16 mouse cellular contexts compared by ENCODE assay signal in the genomic region with DNA sequence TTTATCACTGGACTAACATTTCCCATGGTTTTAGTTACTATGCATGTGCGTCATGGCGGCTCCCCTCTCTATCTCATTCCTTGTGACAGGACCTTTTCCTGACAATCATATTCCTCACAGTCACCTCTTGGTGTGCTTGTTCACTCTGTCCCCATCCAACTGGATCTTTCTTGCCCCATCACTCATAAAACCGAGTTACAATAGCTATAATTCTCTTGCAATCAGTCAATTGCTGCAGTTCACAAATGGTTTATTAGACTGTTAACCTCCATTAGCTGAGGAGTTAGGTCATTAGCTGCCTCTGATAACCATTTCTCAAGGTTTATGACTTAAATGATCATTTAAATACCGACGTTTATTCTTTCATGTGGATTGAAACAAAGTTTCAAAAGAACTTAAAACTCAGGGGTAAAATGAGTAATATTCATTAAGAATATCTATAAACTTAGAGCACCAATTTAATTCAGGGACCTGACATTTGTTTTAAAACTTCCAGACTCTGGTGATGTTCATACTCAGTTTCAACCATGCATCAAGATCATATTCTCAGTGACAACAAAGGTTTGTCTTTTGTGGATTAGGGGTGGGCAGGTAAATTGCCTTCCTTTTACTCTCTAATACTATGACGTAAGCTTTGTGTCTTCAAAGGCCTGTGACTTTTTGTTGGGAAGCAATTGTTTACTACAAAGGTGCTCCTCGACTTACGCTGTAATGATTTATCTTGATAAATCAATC.
"Had no signal": no experiment of that assay in that cellular context is flagged by ENCODE, and none has a peak within 500 bp of the region (broad histone marks: within the 10 kb centered on the region; RNA-seq: fewer than 3 reads in every experiment).

No protein-coding gene starts in this region.

- H3K4me2 ChIP-seq: lung, embryonic 14.5 days; midbrain, embryonic 11.5 days; midbrain, embryonic 13.5 days; midbrain, embryonic 15.5 days; neural tube, embryonic 12.5 days had no signal

- H3K4me3 ChIP-seq: megakaryocyte, embryonic 14.5 days; midbrain, embryonic 13.5 days; midbrain, embryonic 15.5 days; neural tube, embryonic 12.5 days had no signal

- DNase-seq: lung, embryonic 14.5 days; lung, postnatal 10 days; retina, postnatal 1 day; right cerebral cortex, adult 18-20 months; right cerebral cortex, postnatal 25 days; right cerebral cortex, postnatal 4 days; spleen, adult 18-20 months; thymus, adult 18-20 months; thymus, postnatal 14 days; thymus, postnatal 36 days had no signal

- H3K27me3 ChIP-seq: megakaryocyte, embryonic 14.5 days; midbrain, embryonic 13.5 days; midbrain, embryonic 15.5 days; neural tube, embryonic 12.5 days had no signal

- H3K4me1 ChIP-seq: megakaryocyte, embryonic 14.5 days; midbrain, embryonic 13.5 days; midbrain, embryonic 15.5 days; neural tube, embryonic 12.5 days had no signal

- H3K36me3 ChIP-seq: midbrain, embryonic 13.5 days; midbrain, embryonic 15.5 days; neural tube, embryonic 12.5 days had no signal

- H3K9ac ChIP-seq: lung, embryonic 14.5 days; midbrain, embryonic 13.5 days; midbrain, embryonic 15.5 days; neural tube, embryonic 12.5 days had no signal

- H3K27ac ChIP-seq: macrophage; midbrain, embryonic 13.5 days; midbrain, embryonic 15.5 days; neural tube, embryonic 12.5 days had no signal

- H3K9me3 ChIP-seq: midbrain, embryonic 13.5 days; midbrain, embryonic 15.5 days; neural tube, embryonic 12.5 days had no signal

- ATAC-seq: midbrain, embryonic 13.5 days; midbrain, embryonic 15.5 days had no signal
